Mouse (Mus musculus) olfactory bulb, adult 2 months (tissue): Measurements from ENCODE around the gene Kcnh1.

Experiments used
- CTCF ChIP-seq: fragments of 200-500 bp; IDR thresholded peaks from 2 replicates; pipeline ENCODE4 v1.5.1; 2012; ENCODE audit warnings: low read depth, mild to moderate bottlenecking, low read length, moderate library complexity; ENCODE audit not compliant: insufficient read depth
- POLR2A ChIP-seq: fragments of 200-500 bp; IDR thresholded peaks from 2 replicates; pipeline ENCODE4 v1.6.1; 2012; ENCODE audit warnings: mild to moderate bottlenecking, low read depth, low read length, moderate library complexity; ENCODE audit not compliant: insufficient read depth

DNA sequence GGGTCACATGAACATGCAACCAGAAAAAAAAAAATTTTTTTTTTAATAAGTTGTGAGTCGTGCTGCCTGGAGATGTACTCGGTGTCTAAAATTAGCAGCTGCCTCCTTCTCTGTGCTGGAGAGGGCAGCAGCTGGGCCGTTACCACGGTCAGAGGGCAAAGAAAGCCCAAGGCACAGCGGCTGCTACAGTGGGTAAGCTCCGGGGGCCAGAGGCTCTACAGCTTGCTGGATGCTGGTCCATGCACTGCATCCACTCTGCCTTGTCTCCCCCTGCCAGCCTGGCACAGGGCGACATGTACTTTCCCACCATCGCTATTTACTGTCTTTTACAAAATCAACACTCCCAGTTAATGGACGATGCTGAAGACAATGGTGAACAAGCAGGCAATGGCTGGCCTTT, 353.5 kb downstream of the Kcnh1 start:
- TF ChIP-seq CTCF, result no peak
- TF ChIP-seq POLR2A, result no peak
